Mouse (Mus musculus) midbrain, embryonic 14.5 days (tissue): Measurements from ENCODE around the gene 1600002K03Rik. TPM values are rescaled to one million over a fixed set of nuclear protein-coding genes. Genes with fewer than 3 reads are reported as not detected.
"Not testable (repeated sequence)": the region's sequence is repeated elsewhere in the genome, so short reads cannot be mapped to it uniquely, and the experiment has no call there.

Source experiments
- ATAC-seq: fragments of 200-750 bp; cut with Nextera tagmentation; 2 replicates; pipeline ENCODE4 v1.8.0; 2017; ENCODE audit warnings: moderate number of reproducible peaks, moderate library complexity; ENCODE audit not compliant: low FRiP score, low TSS enrichment
- DNase-seq: peaks from one replicate; pipeline ENCODE4 v3.0.0-alpha.2; 2015
- H3K27ac ChIP-seq: fragments of 300-500 bp; sonication (generic); replicated peaks from 2 replicates; pipeline ENCODE4 v1.5.1; 2014; ENCODE audit warnings: mild to moderate bottlenecking, low read depth, low read length, moderate library complexity
- H3K27me3 ChIP-seq: fragments of 300-500 bp; sonication (generic); 2 replicates; pipeline ENCODE4 v1.6.1; 2014; ENCODE audit warnings: low read length, control low read depth, mixed read lengths; ENCODE audit not compliant: control insufficient read depth, insufficient read depth
- H3K36me3 ChIP-seq: fragments of 300-500 bp; sonication (generic); 2 replicates; pipeline ENCODE4 v1.6.1; 2014; ENCODE audit warnings: low read length, control low read depth; ENCODE audit not compliant: control insufficient read depth, insufficient read depth
- H3K4me1 ChIP-seq: fragments of 300-500 bp; sonication (generic); 2 replicates; pipeline ENCODE4 v1.6.1; 2014; ENCODE audit warnings: mild to moderate bottlenecking, antibody characterized with exemption, low read length, control low read depth; ENCODE audit not compliant: control insufficient read depth, insufficient read depth
- H3K4me2 ChIP-seq: fragments of 300-500 bp; sonication (generic); 2 replicates; pipeline ENCODE4 v1.6.1; 2014; ENCODE audit warnings: mild to moderate bottlenecking, low read length, moderate library complexity
- H3K4me3 ChIP-seq: fragments of 300-500 bp; sonication (generic); replicated peaks from 2 replicates; pipeline ENCODE4 v1.5.1; 2014; ENCODE audit warnings: low read depth, low read length
- H3K9ac ChIP-seq: fragments of 300-500 bp; sonication (generic); replicated peaks from 2 replicates; pipeline ENCODE4 v1.6.1; 2014; ENCODE audit warnings: mild to moderate bottlenecking, low read length, moderate library complexity
- H3K9me3 ChIP-seq: fragments of 300-500 bp; sonication (generic); 2 replicates; pipeline ENCODE4 v1.6.1; 2016; ENCODE audit warnings: low read length, control low read depth, mixed read lengths; ENCODE audit not compliant: control insufficient read depth
- WGBS: fragments of 180-500 bp; shearing (Covaris S2); extraction: QIAGEN DNeasy Blood & Tissue Kit; methylation state at CpG from one replicate; pipeline ENCODE4 v1.1.7; 2014; 5-methylcytosine and 5-hydroxymethylcytosine counted together
- polyA plus RNA-seq: library from polyadenylated mRNA; unstranded; fragments of >200 nt; fragmentation: Nextera tagmentation; extraction: Ambion mirVana; gene quantifications from 2 replicates; pipeline ENCODE4 v1.2.1, GENCODE M21; 2014

The 1600002K03Rik gene
- polyA plus RNA-seq, 1 experiment from 2014 or later: 5.7 TPM

DNA sequence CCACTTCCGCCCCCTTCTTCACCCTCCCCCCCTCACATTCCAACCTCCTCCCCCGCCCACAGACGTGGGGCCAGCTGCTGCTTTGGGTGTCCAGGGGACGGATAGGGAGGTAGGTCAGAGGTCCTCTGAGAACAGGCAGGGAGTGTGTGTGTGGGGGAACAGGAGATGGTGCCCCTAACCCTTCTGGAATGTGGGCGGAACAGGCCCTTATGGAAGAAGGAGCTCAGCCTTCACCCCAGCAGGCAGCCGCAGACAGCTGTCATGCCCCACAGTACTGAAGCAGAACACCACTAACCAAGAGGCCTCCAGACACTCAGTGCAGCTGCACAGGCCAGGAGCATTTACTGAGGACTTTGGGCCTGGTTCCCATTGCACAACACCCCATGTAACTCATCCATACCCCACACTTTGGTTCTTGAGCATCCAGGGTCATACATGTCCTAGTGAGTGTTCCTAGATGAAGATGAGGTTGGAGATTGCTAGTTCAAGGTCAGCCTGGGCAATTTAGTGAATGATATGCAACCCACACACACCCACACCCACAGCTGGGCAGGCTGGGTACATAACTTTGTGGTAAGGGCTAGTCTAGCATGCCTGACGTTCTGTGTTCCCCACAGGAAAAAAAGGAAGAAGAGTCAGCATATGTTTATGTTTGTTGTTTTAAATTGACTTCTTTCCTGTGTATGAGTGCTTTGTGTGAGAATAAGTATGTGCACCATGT lies 11.1 kb upstream of the 1600002K03Rik start:
- no peak for ATAC-seq

DNA sequence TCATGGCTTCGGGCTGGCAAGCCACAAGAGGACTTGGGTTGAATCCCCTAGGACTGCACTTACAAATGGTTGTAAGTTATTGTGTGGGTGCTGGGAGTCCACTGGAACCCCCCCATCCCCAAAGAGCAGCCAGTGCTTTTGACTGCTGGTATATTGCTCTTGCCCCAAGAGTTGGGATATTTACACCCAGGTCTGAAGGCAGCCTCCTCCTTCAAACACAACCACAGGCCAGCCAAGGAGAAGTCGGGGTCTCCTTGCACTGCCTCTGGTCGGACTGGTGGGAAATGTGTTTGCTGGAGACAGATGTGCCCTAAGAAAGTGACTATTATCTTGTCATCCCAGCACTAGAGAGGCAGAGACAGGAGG lies 10.5 kb upstream of the 1600002K03Rik start:
- ATAC-seq (no peak), DNase-seq (no peak)
- H3K36me3 ChIP-seq: peaks cover 11% of the 10 kb centered on the region
- no peak overlapping the region for H3K9ac ChIP-seq
- no peak overlapping the region for H3K27ac ChIP-seq
- no peak overlapping the region for H3K4me3 ChIP-seq
- WGBS: 71% methylated on average over 3 of the region's 3 CpGs
- no peak overlapping the region for H3K4me2 ChIP-seq
- H3K27me3 ChIP-seq: no peaks in the 10 kb centered on the region
- H3K9me3 ChIP-seq: no peaks in the 10 kb centered on the region
- H3K4me1 ChIP-seq: peaks cover 45% of the 10 kb centered on the region

More for the DNA sequence above, 11.1 kb upstream of the 1600002K03Rik start:
- Histone ChIP-seq H3K4me3 (no peak overlapping the region), H3K4me1 (peaks cover 45% of the 10 kb centered on the region), H3K9ac (no peak overlapping the region), H3K9me3 (no peaks in the 10 kb centered on the region), H3K36me3 (peaks cover 16% of the 10 kb centered on the region), H3K27ac (no peak overlapping the region), H3K27me3 (no peaks in the 10 kb centered on the region), H3K4me2 (no peak overlapping the region)
- DNase-seq: no peak
- WGBS: 12% methylated on average over 7 of the region's 7 CpGs

DNA sequence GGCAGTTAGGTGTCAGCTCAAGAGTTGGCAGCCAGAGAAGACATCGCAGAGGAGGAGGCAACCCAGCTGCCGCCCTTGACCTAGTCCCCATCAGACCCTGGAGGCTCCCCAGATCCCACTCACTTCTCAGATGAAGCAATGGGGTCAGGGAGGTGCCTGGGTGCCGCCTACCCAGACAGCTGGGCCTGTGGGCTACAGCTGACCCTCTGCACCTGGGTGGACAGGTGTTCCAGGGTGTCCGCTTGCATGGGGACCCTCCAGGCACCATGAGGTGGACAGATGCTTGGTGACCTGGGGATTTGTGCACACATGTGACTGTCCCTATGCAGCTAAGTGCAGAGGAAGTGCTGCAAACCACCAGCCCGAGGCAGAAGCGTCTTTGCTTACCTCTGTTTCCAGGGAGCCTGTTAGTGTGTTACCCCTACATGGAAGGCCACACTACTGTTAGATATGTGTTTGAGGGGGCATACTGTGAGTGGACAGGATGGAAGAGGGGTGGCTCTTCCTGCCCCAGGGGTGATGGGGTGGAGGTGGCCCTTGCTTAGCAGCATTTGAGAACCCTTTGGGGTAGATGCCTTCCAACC lies 9.9 kb upstream of the 1600002K03Rik start:
- 85% methylated on average over 6 of the region's 6 CpGs for WGBS
- H3K9me3 ChIP-seq: no peaks in the 10 kb centered on the region
- no peak overlapping the region; the same call in 1 of the 2 replicates for H3K4me2 ChIP-seq
- no peaks in the 10 kb centered on the region for H3K27me3 ChIP-seq
- H3K4me1 ChIP-seq: peaks cover 42% of the 10 kb centered on the region
- H3K36me3 ChIP-seq: peaks cover 6% of the 10 kb centered on the region; the same call in 1 of the 2 replicates
- no peak overlapping the region for H3K9ac ChIP-seq
- DNase-seq (no peak), ATAC-seq (no peak)
- H3K27ac ChIP-seq: no peak overlapping the region
- H3K4me3 ChIP-seq: no peak overlapping the region

DNA sequence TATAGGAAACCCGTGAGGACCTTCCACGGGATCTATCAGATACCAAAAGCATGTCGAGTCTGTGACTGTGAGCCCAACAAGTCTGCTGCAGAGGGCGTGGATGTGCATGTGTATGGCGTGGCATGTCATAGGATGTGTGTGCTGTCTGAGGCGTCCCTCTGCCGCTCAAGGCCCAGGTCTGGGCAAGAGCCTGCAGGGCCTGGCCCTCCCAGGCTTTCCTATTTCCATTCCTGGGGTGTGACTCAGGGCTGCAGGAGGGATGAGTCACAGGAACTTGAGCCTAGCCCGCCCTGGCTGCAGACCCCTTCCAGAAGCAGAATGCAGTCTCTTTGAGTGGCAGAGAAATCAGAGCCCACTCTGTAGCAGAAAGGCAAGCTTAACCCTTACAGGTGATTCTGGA lies 9.0 kb upstream of the 1600002K03Rik start:
- H3K4me1 ChIP-seq: peaks cover 42% of the 10 kb centered on the region
- ATAC-seq (no peak), DNase-seq (no peak)
- H3K9me3 ChIP-seq: no peaks in the 10 kb centered on the region
- H3K9ac ChIP-seq: peak overlapping the region; percentile 57; the same call in 1 of the 2 replicates
- peaks cover 1% of the 10 kb centered on the region; the same call in 1 of the 2 replicates for H3K36me3 ChIP-seq
- peak overlapping the region; percentile 81 for H3K4me2 ChIP-seq
- 76% methylated on average over 8 of the region's 8 CpGs for WGBS
- H3K4me3 ChIP-seq: no peak overlapping the region
- no peak overlapping the region for H3K27ac ChIP-seq
- no peaks in the 10 kb centered on the region for H3K27me3 ChIP-seq

DNA sequence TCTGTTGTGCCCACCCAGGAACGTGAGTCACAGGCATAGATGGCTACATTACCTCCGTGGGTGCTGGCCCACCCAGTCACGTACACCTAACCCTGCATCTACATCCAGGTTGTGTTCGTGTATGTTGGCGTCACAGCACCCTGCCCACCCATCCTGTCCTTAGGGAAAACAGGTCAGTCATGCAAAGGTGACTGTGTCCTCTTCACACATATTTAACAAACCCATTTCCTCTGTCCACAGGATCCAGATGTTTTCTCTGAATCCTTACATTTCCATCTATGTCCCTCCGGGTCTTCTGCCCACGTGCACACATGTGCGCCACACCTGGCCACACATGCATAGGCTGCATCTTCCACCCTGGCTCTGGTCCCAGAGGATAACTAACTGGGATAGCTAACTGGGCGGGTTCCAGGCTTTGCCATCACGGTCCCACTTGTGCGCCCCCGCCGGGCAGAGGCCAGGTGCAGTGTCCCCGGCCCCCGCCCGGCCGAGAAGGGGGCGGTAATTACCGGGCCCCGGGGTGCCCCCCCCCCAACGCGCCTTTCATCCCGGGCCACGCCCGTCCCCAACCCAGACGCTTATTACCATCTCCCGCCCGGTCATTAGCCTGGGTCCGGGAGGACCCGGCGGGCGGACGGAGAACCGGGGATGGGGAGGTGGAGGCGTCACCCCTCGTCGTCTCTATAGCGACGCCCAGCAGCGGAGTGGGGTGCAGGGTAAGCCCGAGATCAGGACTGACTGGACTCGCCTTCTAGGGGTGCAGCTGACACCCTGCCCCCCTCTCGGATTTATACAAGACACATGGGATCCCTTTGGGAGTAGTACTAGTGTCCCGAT lies 8.4 kb upstream of the 1600002K03Rik start:
- Histone ChIP-seq H3K9ac (peak overlapping the region; percentile 57), H3K4me2 (peak overlapping the region; percentile 81), H3K4me3 (peak overlapping the region; percentile 33), H3K9me3 (no peaks in the 10 kb centered on the region), H3K36me3 (no peaks in the 10 kb centered on the region), H3K27ac (peak overlapping the region; percentile 77), H3K4me1 (peaks cover 41% of the 10 kb centered on the region), H3K27me3 (no peaks in the 10 kb centered on the region)
- DNase-seq (no peak), ATAC-seq (peak; percentile 4; the same call in 1 of the 2 replicates)
- WGBS: 10% methylated on average over 44 of the region's 44 CpGs

DNA sequence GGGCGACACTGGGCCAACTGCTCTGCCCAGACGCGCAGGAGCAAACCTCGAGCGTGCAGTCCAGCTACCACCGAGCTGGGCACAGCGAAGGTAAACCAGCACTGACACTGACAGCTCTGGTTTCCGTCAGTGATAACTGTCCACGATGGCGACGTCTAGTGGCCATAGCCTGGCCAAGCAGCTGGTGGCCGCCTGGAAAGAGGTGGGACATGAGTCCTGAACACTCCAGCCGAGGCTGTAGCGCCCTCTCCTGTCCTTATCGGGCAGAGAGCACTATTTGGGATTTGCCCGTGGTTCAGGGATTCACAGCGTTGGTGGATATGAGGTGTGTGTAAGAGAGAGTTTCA lies 7.8 kb upstream of the 1600002K03Rik start:
- H3K36me3 ChIP-seq: peaks cover 4% of the 10 kb centered on the region
- under 1% methylated on average over 17 of the region's 17 CpGs for WGBS
- H3K27ac ChIP-seq: peak overlapping the region; percentile 77
- peak; percentile 53 for ATAC-seq
- H3K9me3 ChIP-seq: no peaks in the 10 kb centered on the region
- H3K4me2 ChIP-seq: peak overlapping the region; percentile 81
- peaks cover 39% of the 10 kb centered on the region for H3K4me1 ChIP-seq
- H3K4me3 ChIP-seq: peak overlapping the region; percentile 33
- peak; percentile 97 for DNase-seq
- H3K27me3 ChIP-seq: no peaks in the 10 kb centered on the region
- H3K9ac ChIP-seq: peak overlapping the region; percentile 57

DNA sequence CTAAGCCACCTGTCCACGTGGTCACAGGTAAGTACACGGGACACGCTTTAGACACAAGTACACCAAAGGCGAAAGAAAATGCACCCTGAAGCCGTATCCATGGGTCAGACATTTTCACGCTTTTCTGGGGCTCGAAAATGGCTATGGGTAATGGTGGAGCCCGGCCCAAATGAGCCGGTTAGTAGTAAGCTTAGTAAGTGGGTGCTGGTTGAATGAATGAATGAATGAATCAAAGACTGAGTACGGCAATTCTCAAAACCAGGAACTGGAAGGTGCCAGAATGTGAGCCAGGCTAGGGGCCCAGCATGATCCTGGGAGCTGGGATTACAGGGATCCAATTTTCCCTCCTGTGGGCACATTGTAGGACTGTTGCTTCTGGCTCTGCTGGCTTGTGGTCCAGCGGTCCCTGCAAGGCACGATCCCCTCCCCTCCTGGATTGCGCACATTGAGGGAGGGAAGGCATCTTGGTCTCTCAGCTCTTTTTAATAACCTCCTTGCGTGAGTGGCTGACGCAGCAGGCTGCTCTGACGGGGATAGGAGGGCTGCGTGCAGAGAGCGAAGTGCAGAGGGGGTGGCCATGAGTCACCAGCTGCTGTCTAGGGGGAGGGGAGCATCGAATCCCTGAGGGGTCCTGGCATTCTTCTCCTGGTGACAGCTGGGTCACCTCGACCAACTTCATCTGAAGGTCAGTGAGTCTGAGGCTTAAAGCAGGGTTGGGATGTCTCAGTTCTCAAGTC lies 7.2 kb upstream of the 1600002K03Rik start, which contains the start of gene Cirbp:
Gene Cirbp (plus strand): TSS at position 594 of the 737 bp plus-strand sequence.
- peak within 1 kb of the TSS; percentile 33 for H3K4me3 ChIP-seq
- WGBS: 14% methylated on average over 20 of the region's 20 CpGs
- DNase-seq: no peak

DNA sequence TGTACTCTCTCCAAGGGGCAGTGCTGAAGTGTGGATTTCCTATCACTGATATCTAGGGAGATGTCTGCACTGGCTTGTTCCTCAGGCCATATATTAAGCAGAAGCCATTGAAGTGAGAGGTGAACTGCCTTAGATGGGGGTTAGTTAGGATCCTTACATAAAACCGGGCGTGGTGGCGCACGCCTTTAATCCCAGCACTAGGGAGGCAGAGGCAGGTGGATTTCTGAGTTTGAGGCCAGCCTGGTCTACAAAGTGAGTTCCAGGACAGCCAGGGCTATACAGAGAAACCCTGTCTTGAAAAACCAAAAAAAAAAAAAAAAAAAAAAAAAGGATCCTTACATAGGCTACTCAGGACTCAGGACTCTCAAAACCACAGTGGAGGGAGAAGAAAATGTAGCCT lies 6.6 kb upstream of the 1600002K03Rik start:
- H3K36me3 ChIP-seq: peaks cover 15% of the 10 kb centered on the region
- peak overlapping the region; percentile 13 for H3K4me3 ChIP-seq
- not testable (repeated sequence) for H3K27me3 ChIP-seq, DNase-seq, H3K9me3 ChIP-seq, ATAC-seq
- H3K9ac ChIP-seq: peak overlapping the region; percentile 27; the same call in 1 of the 2 replicates
- H3K27ac ChIP-seq: peak overlapping the region; percentile 83
- peaks cover 28% of the 10 kb centered on the region for H3K4me1 ChIP-seq
- peak overlapping the region; percentile 81 for H3K4me2 ChIP-seq
- 86% methylated on average over 4 of the region's 4 CpGs for WGBS

More for the DNA sequence above, 7.2 kb upstream of the 1600002K03Rik start, which contains the start of gene Cirbp:
- Histone ChIP-seq H3K4me1 (peaks cover 33% of the 10 kb centered on the region), H3K9ac (peak within 1 kb of the TSS; percentile 57), H3K9me3 (no peaks in the 10 kb centered on the region), H3K4me2 (peak within 1 kb of the TSS; percentile 81), H3K36me3 (peaks cover 10% of the 10 kb centered on the region), H3K27me3 (no peaks in the 10 kb centered on the region), H3K27ac (peak within 1 kb of the TSS; percentile 83)
- ATAC-seq: no peak
